Mouse (Mus musculus): Measurements from ENCODE around the gene Socs4.

Gene Socs4

DNA sequence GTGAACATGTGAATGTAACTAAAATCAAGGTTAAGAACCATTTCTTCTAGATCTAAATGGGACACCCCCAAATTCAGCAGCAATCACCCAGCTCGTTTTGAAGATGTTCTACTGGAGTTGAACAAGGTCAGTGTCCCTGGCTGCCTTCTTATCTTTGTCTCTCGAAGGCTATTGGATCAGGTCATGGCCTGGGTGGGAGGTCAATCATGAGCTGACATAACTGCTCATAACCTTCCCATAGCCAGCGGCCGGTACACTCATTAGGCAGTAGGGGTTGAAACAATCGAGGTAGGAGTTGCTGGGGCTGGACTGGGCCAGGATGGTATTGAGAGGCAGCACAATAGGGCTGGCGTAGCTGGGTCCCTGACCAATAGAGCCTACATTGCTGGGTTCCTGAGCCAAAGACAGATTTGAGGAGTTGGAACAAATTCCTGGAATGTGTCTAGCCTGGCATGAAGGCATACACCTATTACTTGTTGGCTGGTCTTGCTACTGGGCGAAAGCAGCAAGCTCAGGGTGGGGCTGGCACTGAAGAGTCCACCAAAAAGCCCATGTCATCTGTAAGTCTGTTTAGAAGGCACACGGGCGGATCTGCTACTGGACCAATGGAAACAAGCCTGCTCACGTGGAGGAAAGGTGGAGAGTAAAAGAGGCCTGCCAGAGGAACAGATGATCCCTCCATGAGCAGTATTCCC, 63.6 kb downstream of the Socs4 start:
- no peak for DNase-seq (ENCODE audit: extremely low spot score, low spot score)

DNA sequence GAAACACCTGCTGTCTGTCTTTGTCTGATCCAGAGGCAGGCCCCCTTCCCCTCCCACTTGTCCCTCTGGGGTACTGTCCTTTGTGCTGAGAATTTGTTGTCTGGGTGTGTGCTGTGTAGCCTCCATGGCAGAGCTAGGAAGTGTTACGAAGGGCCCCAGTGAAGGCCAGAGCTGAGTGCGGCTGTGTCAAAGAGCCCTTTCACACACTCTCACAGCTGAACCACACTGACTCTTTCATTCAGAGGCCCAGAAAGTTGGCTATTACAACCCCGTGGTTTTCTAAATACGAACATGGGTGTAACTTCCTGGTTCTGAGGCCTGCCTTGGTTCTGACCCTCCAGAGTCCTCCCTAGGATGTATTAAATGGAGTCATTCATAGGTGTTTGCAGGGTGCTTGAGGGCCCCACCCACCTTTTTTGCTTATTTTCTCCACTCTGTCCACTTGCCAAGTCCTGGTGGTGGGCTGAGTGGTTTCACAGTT, 65.1 kb downstream of the Socs4 start:
- no peak for DNase-seq (ENCODE audit: extremely low spot score, low spot score)

Data from neural tube, embryonic 10.5 days (tissue).